Mouse (Mus musculus): ENCODE data around the gene Gm7029. TPM values are rescaled to one million over a fixed set of nuclear protein-coding genes. Genes with fewer than 3 reads are reported as not detected.

The Gm7029 gene
- total and polyA plus RNA-seq, 3 experiments: not detected

GRCm38 (mm10) chr17:33829561-33829960, 44.1 kb upstream of the Gm7029 start:
- Histone ChIP-seq H3K9me3 (replicated peaks; ENCODE audit: insufficient read depth, low read length) (no peaks in the 10 kb centered on the region), H3K4me1 (ENCODE audit: control insufficient read depth in 1 of 2, insufficient read depth in 2 of 2, low read length in 2 of 2) (peaks cover 0 to 5% of the 10 kb centered on the region in 2 experiments; a peak in 2 of 4 replicates), H3K9ac (ENCODE audit: control insufficient read depth, low read depth, low read length, poor library complexity, severe bottlenecking) (no peak overlapping the region), H3K79me2 (ENCODE audit: control insufficient read depth, insufficient read depth, low read length, poor library complexity) (peaks cover 23% of the 10 kb centered on the region), H3K27me3 (ENCODE audit: control insufficient read depth in 1 of 2, insufficient read depth in 2 of 2, low read length in 2 of 2) (no peaks in the 10 kb centered on the region), H3K27ac (ENCODE audit: control insufficient read depth, low read depth, low read length) (no peak overlapping the region), H3K36me3 (ENCODE audit: control insufficient read depth in 1 of 2, insufficient read depth in 2 of 2, low read length in 2 of 2) (peaks cover 13% of the 10 kb centered on the region in 2 experiments), H3K4me3 (ENCODE audit: control insufficient read depth in 1 of 2, insufficient read depth in 1 of 2, low read depth in 2 of 2, low read length in 2 of 2) (no peak overlapping the region)
- no peak for DNase-seq (ENCODE audit: low read depth, low spot score)
- TF ChIP-seq RAD21 (IDR thresholded peaks at IDR 0.05; ENCODE audit: low read depth, low read length): no peak
- TF ChIP-seq E2F4 (IDR thresholded peaks at IDR 0.05; ENCODE audit: borderline replicate concordance, low read depth, low read length): no peak
- TF ChIP-seq RCOR1 (IDR thresholded peaks at IDR 0.05; ENCODE audit: low read depth, low read length): no peak

GRCm38 (mm10) chr17:33842966-33843795, 30.5 kb upstream of the Gm7029 start, which contains the start of gene Cd320:
Gene Cd320, plus strand, starts transcription at chr17:33843091.
- DNase-seq (ENCODE audit: low read depth, low spot score): peak; percentile 95
- no peaks in the 10 kb centered on the region for H3K9me3 ChIP-seq (replicated peaks; ENCODE audit: insufficient read depth, low read length)
- H3K79me2 ChIP-seq (ENCODE audit: control insufficient read depth, insufficient read depth, low read length, poor library complexity): peaks cover 4% of the 10 kb centered on the region; the same call in 1 of the 2 replicates
- peak within 1 kb of the TSS; percentile 83 to 84 for H3K4me3 ChIP-seq (ENCODE audit: control insufficient read depth in 1 of 2, insufficient read depth in 1 of 2, low read depth in 2 of 2, low read length in 2 of 2)
- H3K9ac ChIP-seq (ENCODE audit: control insufficient read depth, low read depth, low read length, poor library complexity, severe bottlenecking): peak within 1 kb of the TSS; percentile 73
- TF ChIP-seq HCFC1 (IDR thresholded peaks at IDR 0.05; ENCODE audit: low read depth, low read length) (peak; percentile 78), POLR2A (IDR thresholded peaks at IDR 0.05; ENCODE audit: control insufficient read depth in 1 of 2, insufficient read depth in 1 of 2, low read depth in 1 of 2, low read length in 2 of 2, poor library complexity in 1 of 2) (peak; percentile 51 to 72; a peak in 2 of 4 replicates), TBP (IDR thresholded peaks at IDR 0.05; ENCODE audit: low read depth, low read length) (0 out of 2 replicates have a peak, but pooled peaks have one; percentile 5), POLR2AphosphoS5 (IDR thresholded peaks at IDR 0.05; ENCODE audit: borderline replicate concordance, low read depth, low read length) (no peak), KAT2A (conservative IDR thresholded peaks at IDR 0.05; ENCODE audit: low read depth, low read length) (no peak), GATA1 (IDR thresholded peaks at IDR 0.05; ENCODE audit: low read depth, low read length) (no peak), NRF1 (IDR thresholded peaks at IDR 0.05; ENCODE audit: insufficient read depth, low read depth, low read length, poor library complexity, severe bottlenecking) (peak; percentile 90), MXI1 (IDR thresholded peaks at IDR 0.05; ENCODE audit: low read depth, low read length) (peak; percentile 99), MAZ (IDR thresholded peaks at IDR 0.05; ENCODE audit: low read depth, low read length) (peak; percentile 69), GABPA (IDR thresholded peaks at IDR 0.05; ENCODE audit: low read depth, low read length) (peak; percentile 53; the same call in 1 of the 2 replicates), NELFE (IDR thresholded peaks at IDR 0.05; ENCODE audit: low read depth, low read length) (peak; percentile 78), MAFK (IDR thresholded peaks at IDR 0.05; ENCODE audit: borderline replicate concordance, low read depth, low read length) (no peak), ETS1 (IDR thresholded peaks at IDR 0.05; ENCODE audit: low read depth, low read length) (no peak), BHLHE40 (IDR thresholded peaks at IDR 0.05; ENCODE audit: borderline replicate concordance, low read depth, low read length) (0 out of 2 replicates have a peak, but pooled peaks have one; percentile 9), SIN3A (IDR thresholded peaks at IDR 0.05; ENCODE audit: low read length) (peak; percentile 76; the same call in 1 of the 2 replicates), TCF12 (IDR thresholded peaks at IDR 0.05; ENCODE audit: low read depth, low read length) (peak; percentile 45; the same call in 1 of the 2 replicates)
- no peaks in the 10 kb centered on the region for H3K27me3 ChIP-seq (ENCODE audit: control insufficient read depth in 1 of 2, insufficient read depth in 2 of 2, low read length in 2 of 2)
- H3K4me1 ChIP-seq (ENCODE audit: control insufficient read depth in 1 of 2, insufficient read depth in 2 of 2, low read length in 2 of 2): peaks cover 2 to 11% of the 10 kb centered on the region in 2 experiments; a peak in 3 of 4 replicates
- H3K27ac ChIP-seq (ENCODE audit: control insufficient read depth, low read depth, low read length): no peak within 1 kb of the TSS
- H3K36me3 ChIP-seq (ENCODE audit: control insufficient read depth in 1 of 2, insufficient read depth in 2 of 2, low read length in 2 of 2): peaks cover 0 to 10% of the 10 kb centered on the region in 2 experiments; a peak in 2 of 4 replicates
